ENCODE assay signal across 23 mouse cellular contexts in genomic region chr7:64036154-64036553, GRCm38 (mm10).
A peak's percentile ranks its signal among the peaks of the same experiment; 100 is the strongest.
DNase-seq lines count a peak whose midpoint lies in the region; ATAC-seq lines count a peak whose summit lies in the region.
"Had no signal": no experiment of that assay in that cellular context is flagged by ENCODE, and none has a peak within 500 bp of the region (broad histone marks: within the 10 kb centered on the region; RNA-seq: fewer than 3 reads in every experiment).

No protein-coding gene starts in this region.

- no peak overlapping the region for H3K27ac ChIP-seq in hindbrain, embryonic 11.5 days (ENCODE audit: low read depth, low read length)
- H3K27ac ChIP-seq in hindbrain, embryonic 12.5 days, result no peak overlapping the region
- no peak overlapping the region; the same call in 1 of the 2 replicates for H3K27ac ChIP-seq in liver, embryonic 15.5 days (replicated peaks)
- H3K27ac ChIP-seq: embryonic facial prominence, embryonic 13.5 days; forebrain, embryonic 15.5 days; hindbrain, postnatal 0 days; limb, embryonic 15.5 days; midbrain, embryonic 12.5 days had no signal

- no peaks in the 10 kb centered on the region for H3K9me3 ChIP-seq in hindbrain, embryonic 11.5 days (ENCODE audit: control insufficient read depth, low read length)
- peaks cover 5% of the 10 kb centered on the region; the same call in 1 of the 2 replicates for H3K9me3 ChIP-seq in hindbrain, embryonic 12.5 days (replicated peaks)
- H3K9me3 ChIP-seq in liver, embryonic 15.5 days (replicated peaks), result no peaks in the 10 kb centered on the region; the same call in 1 of the 2 replicates
- H3K9me3 ChIP-seq: embryonic facial prominence, embryonic 13.5 days; forebrain, embryonic 15.5 days; limb, embryonic 15.5 days; midbrain, embryonic 12.5 days had no signal

- no peak for DNase-seq in hindbrain, embryonic 11.5 days (ENCODE audit: low spot score)
- DNase-seq in ES-CJ7 (ENCODE audit: low read depth, low spot score), result peak; percentile 96
- no peak for DNase-seq in kidney, adult 11 months
- DNase-seq in kidney, postnatal 14 days, result no peak
- DNase-seq: adrenal gland, adult 8-10 months; B cell, adult 2 months; cerebellum, adult 11-12 months; cerebellum, postnatal 14 days; gastrocnemius, postnatal 14 days; heart, adult 11 months; kidney, postnatal 4 days; lung, postnatal 10 days had no signal

- 91% methylated on average over 7 of the region's 7 CpGs for WGBS in hindbrain, embryonic 11.5 days
- WGBS in hindbrain, embryonic 12.5 days, result 86% methylated on average over 7 of the region's 7 CpGs
- 58% methylated on average over 7 of the region's 7 CpGs for WGBS in liver, embryonic 15.5 days (ENCODE audit: insufficient replicate concordance)

- H3K4me2 ChIP-seq in hindbrain, embryonic 11.5 days (replicated peaks; ENCODE audit: low read depth, low read length), result no peak overlapping the region
- no peak overlapping the region for H3K4me2 ChIP-seq in hindbrain, embryonic 12.5 days (replicated peaks)
- no peak overlapping the region for H3K4me2 ChIP-seq in liver, embryonic 15.5 days
- H3K4me2 ChIP-seq: embryonic facial prominence, embryonic 13.5 days; forebrain, embryonic 15.5 days; limb, embryonic 15.5 days; midbrain, embryonic 12.5 days had no signal

- H3K4me3 ChIP-seq in hindbrain, embryonic 11.5 days (ENCODE audit: low read depth, low read length), result no peak overlapping the region
- H3K4me3 ChIP-seq in hindbrain, embryonic 12.5 days, result no peak overlapping the region
- H3K4me3 ChIP-seq in liver, embryonic 15.5 days (replicated peaks), result no peak overlapping the region
- H3K4me3 ChIP-seq: embryonic facial prominence, embryonic 13.5 days; forebrain, embryonic 15.5 days; limb, embryonic 15.5 days; midbrain, embryonic 12.5 days had no signal

- H3K4me1 ChIP-seq in hindbrain, embryonic 11.5 days (replicated peaks; ENCODE audit: control insufficient read depth, insufficient read depth, low read length), result no peaks in the 10 kb centered on the region
- H3K4me1 ChIP-seq in hindbrain, embryonic 12.5 days, result 0 out of 2 replicates have a peak, but pooled peaks cover 2% of the 10 kb centered on the region
- peaks cover 81% of the 10 kb centered on the region for H3K4me1 ChIP-seq in liver, embryonic 15.5 days (replicated peaks)
- H3K4me1 ChIP-seq: embryonic facial prominence, embryonic 13.5 days; limb, embryonic 15.5 days; midbrain, embryonic 12.5 days had no signal

- peak; percentile 41; the same call in 1 of the 2 replicates for ATAC-seq in hindbrain, embryonic 11.5 days (ENCODE audit: low FRiP score)
- no peak for ATAC-seq in hindbrain, embryonic 12.5 days (ENCODE audit: low FRiP score)
- ATAC-seq in erythroblast, adult 5-6 weeks (replicated peaks; ENCODE audit: low FRiP score, poor library complexity, severe bottlenecking), result peak; percentile 49; the same call in 1 of the 2 replicates
- ATAC-seq in liver, embryonic 15.5 days (ENCODE audit: insufficient read depth), result 0 out of 2 replicates have a peak, but pooled peaks have one; percentile 29
- ATAC-seq: activated CD4-positive, CD25-positive, alpha-beta regulatory T cell, adult 4 months; forebrain, embryonic 15.5 days; hindbrain, postnatal 0 days; intestine, embryonic 16.5 days had no signal

- H3K36me3 ChIP-seq in hindbrain, embryonic 11.5 days (ENCODE audit: control insufficient read depth, insufficient read depth, low read length), result no peaks in the 10 kb centered on the region
- no peaks in the 10 kb centered on the region for H3K36me3 ChIP-seq in hindbrain, embryonic 12.5 days
- H3K36me3 ChIP-seq in liver, embryonic 15.5 days (replicated peaks), result no peaks in the 10 kb centered on the region
- H3K36me3 ChIP-seq: embryonic facial prominence, embryonic 13.5 days; forebrain, embryonic 15.5 days; limb, embryonic 15.5 days; midbrain, embryonic 12.5 days had no signal

- no peak overlapping the region for H3K9ac ChIP-seq in hindbrain, embryonic 11.5 days (ENCODE audit: low read depth, low read length)
- H3K9ac ChIP-seq in hindbrain, embryonic 12.5 days, result no peak overlapping the region
- H3K9ac ChIP-seq in liver, embryonic 15.5 days, result no peak overlapping the region
- H3K9ac ChIP-seq: embryonic facial prominence, embryonic 13.5 days; forebrain, embryonic 15.5 days; limb, embryonic 15.5 days; midbrain, embryonic 12.5 days had no signal

- no peaks in the 10 kb centered on the region for H3K27me3 ChIP-seq in hindbrain, embryonic 11.5 days (ENCODE audit: control insufficient read depth, insufficient read depth, low read length)
- no peaks in the 10 kb centered on the region for H3K27me3 ChIP-seq in hindbrain, embryonic 12.5 days
- H3K27me3 ChIP-seq in liver, embryonic 15.5 days, result no peaks in the 10 kb centered on the region
- H3K27me3 ChIP-seq: CH12.LX; embryonic facial prominence, embryonic 13.5 days; forebrain, embryonic 15.5 days; limb, embryonic 15.5 days; midbrain, embryonic 12.5 days had no signal
